Mouse (Mus musculus): Measurements from ENCODE around the gene Lrrc8d.
"Not testable (repeated sequence)": the region's sequence is repeated elsewhere in the genome, so short reads cannot be mapped to it uniquely, and the experiment has no call there.

The Lrrc8d gene

GRCm38 (mm10) chr5:105684861-105685600 is 14.7 kb upstream of the Lrrc8d start:
- peak; percentile 40 for DNase-seq (ENCODE audit: low read depth, low spot score)

GRCm38 (mm10) chr5:105685780-105686305 is 13.9 kb upstream of the Lrrc8d start:
- DNase-seq (ENCODE audit: low read depth, low spot score) = not testable (repeated sequence)

GRCm38 (mm10) chr5:105686331-105686995 is 13.3 kb upstream of the Lrrc8d start:
- no peak for DNase-seq (ENCODE audit: low read depth, low spot score)

GRCm38 (mm10) chr5:105690502-105691454 is 9.0 kb upstream of the Lrrc8d start:
- DNase-seq (ENCODE audit: low read depth, low spot score) = no peak

GRCm38 (mm10) chr5:105691645-105692044 is 8.1 kb upstream of the Lrrc8d start:
- DNase-seq (ENCODE audit: low read depth, low spot score) = peak; percentile 17

- no peak for DNase-seq (ENCODE audit: low read depth, low spot score)
These were observed 5.3 kb upstream of the Lrrc8d start for GRCm38 (mm10) chr5:105694339-105694930.

- no peak for DNase-seq (ENCODE audit: low read depth, low spot score)
These were observed 3.7 kb upstream of the Lrrc8d start for GRCm38 (mm10) chr5:105696049-105696448.

DNA sequence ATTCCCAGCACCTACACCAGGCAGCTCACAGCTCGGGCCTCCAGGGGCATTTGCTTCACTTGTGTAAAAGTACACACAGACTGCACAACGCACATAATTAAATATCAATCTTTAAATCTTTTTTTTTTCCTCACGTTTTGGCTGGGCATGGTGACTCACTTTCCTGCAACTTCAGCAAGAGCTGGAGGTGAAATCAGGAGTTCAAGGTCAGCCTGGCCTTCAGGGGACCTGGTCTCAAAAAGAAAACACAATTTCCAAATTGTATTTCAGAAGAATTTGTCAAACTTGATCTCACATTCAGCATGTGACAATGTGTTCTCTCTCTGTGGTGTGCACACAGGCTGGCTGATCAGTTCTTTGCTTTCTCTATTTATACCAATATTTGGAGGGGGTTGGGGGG is 1.9 kb upstream of the Lrrc8d start:
- DNase-seq (ENCODE audit: low read depth, low spot score) = no peak

DNA sequence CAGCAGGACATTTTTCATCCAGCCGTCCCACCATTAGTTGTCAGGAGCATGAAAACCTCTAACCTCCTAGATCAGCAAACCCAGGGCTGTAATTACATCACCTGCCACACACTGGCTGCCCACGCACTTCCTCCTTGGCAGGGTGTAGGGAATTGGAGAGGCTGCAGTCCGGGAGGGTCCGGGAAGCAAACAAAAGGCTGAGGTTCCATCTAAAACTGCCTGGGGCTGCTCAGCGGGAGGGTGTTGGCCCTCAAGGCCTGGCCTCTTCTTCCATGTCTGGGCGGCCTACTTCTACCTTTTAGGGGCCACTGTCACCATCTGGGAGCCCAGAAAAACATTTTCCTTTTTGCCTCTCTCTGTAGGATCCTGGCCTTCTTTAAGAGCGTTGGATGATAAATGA is 1.1 kb upstream of the Lrrc8d start:
- no peak for DNase-seq (ENCODE audit: low read depth, low spot score)

GRCm38 (mm10) chr5:105700070-105700851 is 492 bp downstream of the Lrrc8d start:
- no peak for DNase-seq (ENCODE audit: low read depth, low spot score)

DNA sequence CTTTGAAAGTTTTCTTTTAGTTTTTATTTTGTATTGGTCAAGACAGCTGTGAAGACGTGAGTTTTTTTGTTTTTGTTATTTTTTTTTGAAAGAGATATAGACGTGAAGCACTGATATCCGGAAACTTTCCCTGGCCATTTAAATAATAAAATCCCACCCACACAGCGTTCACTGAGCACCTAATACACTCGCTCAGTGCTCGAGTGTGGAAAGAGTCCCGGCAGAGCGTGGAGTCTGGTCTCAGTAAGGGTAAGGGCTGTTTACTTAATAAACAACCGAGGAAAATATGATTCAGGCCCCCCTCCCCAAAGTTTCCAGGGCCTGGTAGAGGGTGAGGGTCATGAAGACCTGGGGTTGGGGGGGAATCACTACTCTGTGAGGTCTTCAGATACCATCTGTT is 1.6 kb downstream of the Lrrc8d start:
- DNase-seq (ENCODE audit: low read depth, low spot score) = no peak

- DNase-seq (ENCODE audit: low read depth, low spot score) = no peak
These were observed 2.1 kb downstream of the Lrrc8d start for GRCm38 (mm10) chr5:105701844-105702243.

DNA sequence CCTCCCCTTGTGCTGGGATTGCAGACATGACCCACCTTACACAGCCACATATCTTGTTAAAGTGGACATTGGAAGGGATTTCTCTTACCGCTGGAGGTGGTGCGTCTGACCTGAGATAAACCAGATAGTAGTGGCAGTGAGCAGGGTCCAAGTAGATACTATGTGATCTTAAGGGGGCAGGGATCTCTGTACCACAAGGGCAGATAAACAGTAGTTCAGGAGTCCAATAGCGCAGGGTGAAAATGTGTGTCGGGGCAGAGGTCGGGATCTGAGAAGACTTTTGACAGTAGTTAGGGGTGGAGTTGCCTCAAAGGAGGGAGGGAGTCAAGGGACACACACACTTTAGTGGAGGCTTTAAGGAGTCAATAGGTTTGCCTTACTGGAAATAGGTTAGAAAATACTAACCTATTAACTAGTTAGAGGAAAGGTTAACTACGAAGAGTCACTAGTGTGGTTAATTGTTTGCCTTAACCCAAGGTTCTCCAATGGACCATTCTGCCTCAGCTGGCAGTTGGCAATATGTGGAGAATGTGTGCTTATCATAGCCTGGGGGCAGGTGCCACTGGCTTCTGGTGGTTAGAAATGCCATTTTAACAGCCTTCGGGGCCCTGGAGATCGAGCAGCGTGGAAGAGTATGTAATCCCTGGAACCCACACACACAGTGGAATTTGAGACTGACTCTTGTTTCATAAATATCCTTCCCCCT is 3.0 kb downstream of the Lrrc8d start:
- no peak for DNase-seq (ENCODE audit: low read depth, low spot score)

DNA sequence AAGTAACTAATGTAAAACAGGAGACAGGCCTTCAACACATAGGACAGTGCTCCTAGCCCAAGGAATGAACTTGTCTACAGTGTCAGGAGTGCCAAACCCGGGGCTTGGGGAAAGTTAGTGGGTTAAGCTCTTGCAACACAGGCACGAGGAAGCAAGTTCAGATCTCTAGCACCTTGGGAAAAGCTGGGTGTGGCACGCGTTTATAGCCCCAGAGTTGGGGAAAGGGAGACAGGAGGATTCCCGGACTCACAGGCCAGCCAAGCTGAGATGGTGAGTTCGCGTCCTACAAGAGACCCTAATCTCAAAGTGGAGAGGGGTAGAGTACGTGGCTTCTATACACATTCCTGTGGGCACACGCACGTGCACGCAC is 3.5 kb downstream of the Lrrc8d start:
- DNase-seq (ENCODE audit: low read depth, low spot score) = no peak

DNA sequence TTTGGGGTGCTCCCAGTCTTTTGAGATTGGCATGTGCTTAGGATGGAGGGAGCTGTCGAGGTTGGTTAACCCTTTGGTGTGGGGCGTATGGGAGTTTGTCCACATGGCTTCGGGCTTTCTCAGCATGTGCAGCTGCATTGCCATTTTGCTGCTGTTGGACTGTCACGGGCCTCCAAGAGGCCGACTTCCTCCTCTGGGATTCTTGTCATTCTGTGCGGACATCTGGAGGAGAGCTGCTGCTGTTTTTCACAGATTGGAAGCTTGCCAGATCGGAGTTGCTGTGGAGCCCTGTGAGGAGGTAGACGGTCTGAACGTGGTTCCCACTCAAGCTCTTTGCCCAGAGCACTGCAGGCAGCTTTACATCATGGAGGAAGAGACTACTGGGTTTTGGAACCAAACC is 4.8 kb downstream of the Lrrc8d start:
- DNase-seq (ENCODE audit: low read depth, low spot score) = no peak

GRCm38 (mm10) chr5:105706635-105707034 is 6.9 kb downstream of the Lrrc8d start:
- no peak for DNase-seq (ENCODE audit: low read depth, low spot score)

- no peak for DNase-seq (ENCODE audit: low read depth, low spot score)
These were observed 8.5 kb downstream of the Lrrc8d start for GRCm38 (mm10) chr5:105708276-105708675.

DNA sequence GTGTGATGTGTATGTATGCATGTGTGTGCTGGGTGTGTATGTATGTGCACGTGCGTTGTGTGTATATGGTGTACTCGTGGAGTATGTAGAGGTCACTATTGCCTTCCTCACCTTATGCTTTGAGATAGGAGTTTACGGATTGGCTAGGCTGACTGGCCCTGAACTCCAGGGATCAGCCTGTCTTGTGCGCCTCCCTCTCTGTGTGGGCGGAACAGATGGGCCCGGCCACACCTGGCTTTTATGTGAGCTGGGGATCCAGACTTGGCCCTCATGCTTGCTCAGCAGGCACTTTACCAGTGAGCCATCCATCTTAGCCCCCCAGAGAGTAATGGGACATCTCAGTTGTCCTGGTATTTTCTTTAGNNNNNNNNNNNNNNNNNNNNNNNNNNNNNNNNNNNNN is 10.7 kb downstream of the Lrrc8d start:
- no peak for DNase-seq (ENCODE audit: low read depth, low spot score)

GRCm38 (mm10) chr5:105714446-105714845 is 14.7 kb downstream of the Lrrc8d start:
- no peak for DNase-seq (ENCODE audit: low read depth, low spot score)

DNA sequence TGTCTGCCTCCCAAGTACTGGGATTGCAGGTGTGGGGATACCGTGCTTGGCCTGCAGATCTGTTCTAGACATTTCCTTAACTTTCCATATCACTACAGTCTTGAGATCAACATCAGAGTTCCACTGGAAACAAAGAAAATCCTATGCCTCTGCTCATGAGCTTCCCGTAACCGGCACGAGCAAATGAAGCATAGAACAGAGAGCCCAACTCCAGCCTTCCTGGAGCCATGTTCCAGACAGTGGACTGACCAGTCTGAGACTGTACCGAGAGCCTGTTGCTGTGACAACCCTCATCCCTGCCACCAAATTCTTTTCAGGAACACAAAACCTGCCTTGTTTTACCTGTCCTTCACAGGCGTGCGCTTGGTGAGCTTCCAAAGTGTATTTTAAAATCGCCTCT is 15.3 kb downstream of the Lrrc8d start:
- no peak for DNase-seq (ENCODE audit: low read depth, low spot score)

Measured in c-Kit-negative CD71-positive TER-119-positive erythroid progenitor cells, embryonic 14.5 days (primary cell).